Mouse (Mus musculus): ENCODE results near the gene Omp. TPM values are rescaled to one million over a fixed set of nuclear protein-coding genes. Genes with fewer than 3 reads are reported as not detected.

Gene Omp
- polyA plus RNA-seq, 1 experiment from 2014 or later = 0.70 TPM

DNA sequence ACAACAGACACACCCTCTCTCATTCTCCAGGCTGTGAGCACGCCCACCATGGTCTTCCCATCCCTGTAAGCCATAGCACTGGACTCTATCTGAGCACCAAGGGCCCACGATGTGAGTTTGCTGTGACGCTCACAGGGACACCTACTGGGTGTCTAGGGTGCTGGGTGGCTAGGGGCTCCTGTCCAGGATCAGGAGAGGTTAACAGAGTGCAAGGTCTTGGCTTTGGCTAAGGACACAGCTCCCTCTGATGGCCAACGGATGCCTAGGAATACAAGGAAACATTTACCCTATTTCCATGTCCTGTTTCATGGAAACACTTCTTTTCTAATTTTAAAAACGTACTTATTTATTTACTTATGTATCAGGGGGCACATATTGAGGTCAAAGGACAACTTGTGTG, 5.2 kb upstream of the Omp start:
- Histone ChIP-seq H3K27ac (ENCODE audit: low read depth, low read length) (no peak overlapping the region), H3K9me3 (ENCODE audit: control insufficient read depth, low read length) (no peaks in the 10 kb centered on the region), H3K4me3 (ENCODE audit: low read depth, low read length) (no peak overlapping the region), H3K4me2 (no peak overlapping the region), H3K36me3 (ENCODE audit: control insufficient read depth, insufficient read depth, low read length) (peaks cover 5% of the 10 kb centered on the region; the same call in 1 of the 2 replicates), H3K9ac (ENCODE audit: low read depth, low read length) (no peak overlapping the region), H3K4me1 (replicated peaks; ENCODE audit: control insufficient read depth, insufficient read depth, low read length) (peaks cover 32% of the 10 kb centered on the region), H3K27me3 (replicated peaks; ENCODE audit: control insufficient read depth, insufficient read depth, low read length) (no peaks in the 10 kb centered on the region)
- 50% methylated on average over 5 of the region's 5 CpGs for WGBS
- no peak for ATAC-seq (replicated peaks; ENCODE audit: low FRiP score)
- no peak for DNase-seq (ENCODE audit: low spot score)

DNA sequence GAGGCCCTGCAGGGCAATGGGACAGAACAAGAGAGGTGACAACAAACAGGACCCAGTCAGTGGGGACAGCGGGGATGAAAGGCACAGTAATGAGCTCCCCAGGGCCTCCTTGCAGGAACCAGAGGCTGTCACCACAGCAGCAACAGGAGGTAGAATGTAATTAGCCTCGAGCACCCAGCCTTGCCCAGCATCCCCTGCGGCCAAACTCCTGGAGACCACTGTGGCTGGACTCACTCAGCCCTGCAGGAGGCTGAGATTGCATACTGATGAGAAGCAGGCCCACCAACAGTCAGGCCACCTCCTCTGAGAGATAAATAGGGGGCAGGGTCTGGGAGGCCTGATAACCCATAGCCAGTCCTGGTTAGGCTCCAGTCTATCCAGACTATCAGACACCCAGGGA, 4.5 kb upstream of the Omp start:
- no peaks in the 10 kb centered on the region for H3K9me3 ChIP-seq (ENCODE audit: control insufficient read depth, low read length)
- H3K36me3 ChIP-seq (ENCODE audit: control insufficient read depth, insufficient read depth, low read length) = peaks cover 5% of the 10 kb centered on the region; the same call in 1 of the 2 replicates
- ATAC-seq (replicated peaks; ENCODE audit: low FRiP score) (peak; percentile 39), DNase-seq (ENCODE audit: low spot score) (no peak)
- no peaks in the 10 kb centered on the region for H3K27me3 ChIP-seq (replicated peaks; ENCODE audit: control insufficient read depth, insufficient read depth, low read length)
- H3K4me1 ChIP-seq (replicated peaks; ENCODE audit: control insufficient read depth, insufficient read depth, low read length) = peaks cover 27% of the 10 kb centered on the region
- 33% methylated on average over 3 of the region's 3 CpGs for WGBS
- H3K4me2 ChIP-seq = no peak overlapping the region
- no peak overlapping the region for H3K9ac ChIP-seq (ENCODE audit: low read depth, low read length)
- H3K4me3 ChIP-seq (ENCODE audit: low read depth, low read length) = no peak overlapping the region
- peak overlapping the region; percentile 13; the same call in 1 of the 2 replicates for H3K27ac ChIP-seq (ENCODE audit: low read depth, low read length)

DNA sequence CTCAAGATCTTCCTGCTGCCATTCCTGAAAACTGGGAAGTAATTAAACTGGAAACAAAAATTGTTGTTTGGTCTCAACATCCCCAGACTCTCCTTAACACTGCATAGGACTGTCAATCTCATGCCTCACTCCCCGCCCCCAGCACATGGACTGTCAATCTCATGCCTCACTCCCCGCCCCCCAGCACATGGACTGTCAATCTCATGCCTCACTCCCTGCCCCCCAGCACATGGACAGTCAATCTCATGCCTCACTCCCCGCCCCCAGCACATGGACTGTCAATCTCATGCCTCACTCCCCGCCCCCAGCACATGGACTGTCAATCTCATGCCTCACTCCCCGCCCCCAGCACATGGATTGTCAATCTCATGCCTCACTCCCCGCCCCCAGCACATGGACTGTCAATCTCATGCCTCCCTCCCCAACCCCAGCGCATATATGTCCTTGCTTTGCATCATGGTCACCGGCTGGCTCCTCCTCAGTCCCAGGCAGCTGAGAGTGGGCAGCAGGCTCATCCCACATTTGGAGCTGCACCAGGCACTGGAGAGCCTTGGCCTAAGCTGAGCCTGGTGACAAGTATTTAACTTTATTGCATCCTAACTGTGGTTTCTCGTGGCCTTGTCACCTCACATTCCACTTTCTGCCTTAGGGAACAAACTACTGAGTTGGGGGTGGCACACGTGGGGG, 3.6 kb upstream of the Omp start:
- no peak overlapping the region for H3K4me3 ChIP-seq (ENCODE audit: low read depth, low read length)
- H3K9ac ChIP-seq (ENCODE audit: low read depth, low read length) = no peak overlapping the region
- H3K36me3 ChIP-seq (ENCODE audit: control insufficient read depth, insufficient read depth, low read length) = peaks cover 5% of the 10 kb centered on the region; the same call in 1 of the 2 replicates
- DNase-seq (ENCODE audit: low spot score) = no peak
- no peak overlapping the region for H3K27ac ChIP-seq (ENCODE audit: low read depth, low read length)
- no peak overlapping the region for H3K4me2 ChIP-seq
- H3K4me1 ChIP-seq (replicated peaks; ENCODE audit: control insufficient read depth, insufficient read depth, low read length) = peaks cover 27% of the 10 kb centered on the region
- no peak for ATAC-seq (replicated peaks; ENCODE audit: low FRiP score)
- WGBS = 72% methylated on average over 10 of the region's 10 CpGs
- no peaks in the 10 kb centered on the region for H3K27me3 ChIP-seq (replicated peaks; ENCODE audit: control insufficient read depth, insufficient read depth, low read length)
- no peaks in the 10 kb centered on the region for H3K9me3 ChIP-seq (ENCODE audit: control insufficient read depth, low read length)

DNA sequence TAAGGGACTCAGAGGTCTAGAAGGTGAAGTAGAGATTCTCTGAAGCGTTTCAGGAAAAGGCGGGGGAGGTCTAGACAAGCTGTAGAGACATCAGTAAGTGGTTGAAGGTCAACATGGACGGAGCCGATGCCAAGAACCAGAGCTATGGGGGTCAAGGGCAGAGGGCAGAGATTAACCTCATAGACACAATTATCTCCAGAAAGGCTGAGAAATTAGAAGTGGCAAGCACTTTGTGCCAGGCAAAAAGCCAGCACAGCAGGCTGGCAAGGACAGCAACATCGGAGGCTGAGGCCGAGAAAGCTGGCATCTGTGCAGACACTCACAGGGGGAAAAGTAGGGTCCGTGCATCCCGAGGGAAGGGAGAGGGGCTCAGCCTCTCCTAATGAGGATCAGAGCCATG, 2.5 kb upstream of the Omp start:
- Histone ChIP-seq H3K4me3 (ENCODE audit: low read depth, low read length) (no peak overlapping the region), H3K9me3 (ENCODE audit: control insufficient read depth, low read length) (no peaks in the 10 kb centered on the region), H3K27me3 (replicated peaks; ENCODE audit: control insufficient read depth, insufficient read depth, low read length) (no peaks in the 10 kb centered on the region), H3K36me3 (ENCODE audit: control insufficient read depth, insufficient read depth, low read length) (peaks cover 5% of the 10 kb centered on the region; the same call in 1 of the 2 replicates), H3K4me2 (no peak overlapping the region), H3K4me1 (replicated peaks; ENCODE audit: control insufficient read depth, insufficient read depth, low read length) (peaks cover 27% of the 10 kb centered on the region), H3K9ac (ENCODE audit: low read depth, low read length) (no peak overlapping the region), H3K27ac (ENCODE audit: low read depth, low read length) (no peak overlapping the region)
- DNase-seq (ENCODE audit: low spot score) (no peak), ATAC-seq (replicated peaks; ENCODE audit: low FRiP score) (no peak)
- WGBS = 71% methylated on average over 8 of the region's 8 CpGs

DNA sequence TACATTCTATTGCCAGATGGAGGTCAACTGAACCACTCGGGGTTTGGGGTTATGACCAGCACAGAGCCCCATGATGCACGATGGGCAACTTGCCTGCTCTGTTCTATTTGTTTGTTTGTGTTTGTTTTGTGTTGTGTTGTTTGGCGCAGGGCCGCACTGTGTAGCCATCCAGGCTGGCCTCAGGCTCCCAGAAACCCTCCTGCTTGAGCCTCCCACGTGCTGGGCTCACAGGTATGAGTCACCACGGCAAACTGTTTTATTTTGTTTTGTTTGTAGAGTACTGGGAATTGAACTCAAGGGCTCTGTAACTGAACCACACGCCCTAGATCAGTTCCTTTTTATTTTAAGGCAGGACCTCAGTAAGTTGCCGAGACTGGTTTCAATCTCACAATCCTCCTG, 1.1 kb upstream of the Omp start:
- 80% methylated on average over 8 of the region's 8 CpGs for WGBS
- Histone ChIP-seq H3K27me3 (replicated peaks; ENCODE audit: control insufficient read depth, insufficient read depth, low read length) (no peaks in the 10 kb centered on the region), H3K9ac (ENCODE audit: low read depth, low read length) (no peak overlapping the region), H3K4me1 (replicated peaks; ENCODE audit: control insufficient read depth, insufficient read depth, low read length) (peaks cover 22% of the 10 kb centered on the region), H3K27ac (ENCODE audit: low read depth, low read length) (no peak overlapping the region), H3K4me3 (ENCODE audit: low read depth, low read length) (no peak overlapping the region), H3K36me3 (ENCODE audit: control insufficient read depth, insufficient read depth, low read length) (peaks cover 5% of the 10 kb centered on the region; the same call in 1 of the 2 replicates), H3K4me2 (no peak overlapping the region), H3K9me3 (ENCODE audit: control insufficient read depth, low read length) (no peaks in the 10 kb centered on the region)
- ATAC-seq (replicated peaks; ENCODE audit: low FRiP score) (no peak), DNase-seq (ENCODE audit: low spot score) (no peak)

GRCm38 (mm10) chr7:98145842-98146446, 642 bp upstream of the Omp start:
- no peak overlapping the region for H3K4me2 ChIP-seq
- no peaks in the 10 kb centered on the region for H3K27me3 ChIP-seq (replicated peaks; ENCODE audit: control insufficient read depth, insufficient read depth, low read length)
- peaks cover 5% of the 10 kb centered on the region; the same call in 1 of the 2 replicates for H3K36me3 ChIP-seq (ENCODE audit: control insufficient read depth, insufficient read depth, low read length)
- DNase-seq (ENCODE audit: low spot score) (no peak), ATAC-seq (replicated peaks; ENCODE audit: low FRiP score) (no peak)
- no peak overlapping the region for H3K9ac ChIP-seq (ENCODE audit: low read depth, low read length)
- H3K9me3 ChIP-seq (ENCODE audit: control insufficient read depth, low read length) = no peaks in the 10 kb centered on the region
- peaks cover 22% of the 10 kb centered on the region for H3K4me1 ChIP-seq (replicated peaks; ENCODE audit: control insufficient read depth, insufficient read depth, low read length)
- no peak overlapping the region for H3K4me3 ChIP-seq (ENCODE audit: low read depth, low read length)
- WGBS = 83% methylated on average over 12 of the region's 12 CpGs
- H3K27ac ChIP-seq (ENCODE audit: low read depth, low read length) = no peak overlapping the region

GRCm38 (mm10) chr7:98142648-98143047, 2.7 kb downstream of the Omp start:
- Histone ChIP-seq H3K4me1 (replicated peaks; ENCODE audit: control insufficient read depth, insufficient read depth, low read length) (peaks cover 19% of the 10 kb centered on the region), H3K9me3 (ENCODE audit: control insufficient read depth, low read length) (no peaks in the 10 kb centered on the region), H3K27ac (ENCODE audit: low read depth, low read length) (no peak overlapping the region), H3K4me3 (ENCODE audit: low read depth, low read length) (no peak overlapping the region), H3K4me2 (no peak overlapping the region), H3K36me3 (ENCODE audit: control insufficient read depth, insufficient read depth, low read length) (no peaks in the 10 kb centered on the region; the same call in 1 of the 2 replicates), H3K9ac (ENCODE audit: low read depth, low read length) (no peak overlapping the region), H3K27me3 (replicated peaks; ENCODE audit: control insufficient read depth, insufficient read depth, low read length) (no peaks in the 10 kb centered on the region)
- DNase-seq (ENCODE audit: low spot score) (no peak), ATAC-seq (replicated peaks; ENCODE audit: low FRiP score) (no peak)
- WGBS = 76% methylated on average over 3 of the region's 3 CpGs

DNA sequence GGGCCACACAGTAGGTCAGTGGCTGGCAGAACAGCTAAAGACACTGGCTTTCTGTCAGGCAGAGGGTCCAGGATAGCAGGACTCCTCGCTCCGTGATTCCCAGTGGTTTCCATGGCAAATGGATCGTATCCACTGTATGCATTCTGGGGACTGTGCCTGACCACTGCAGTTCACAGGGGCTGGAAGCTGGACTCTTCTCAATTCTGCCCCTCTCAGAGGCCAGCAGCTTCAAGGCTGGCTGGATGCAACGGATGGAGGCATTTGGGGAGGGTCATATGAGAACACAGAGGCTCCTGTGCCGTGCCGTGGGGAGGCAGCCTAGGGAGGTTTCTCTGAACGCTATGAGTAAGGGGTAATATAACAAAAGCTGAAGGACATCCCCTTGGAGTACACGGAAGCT, 3.1 kb downstream of the Omp start:
- H3K9me3 ChIP-seq (ENCODE audit: control insufficient read depth, low read length) = no peaks in the 10 kb centered on the region
- ATAC-seq (replicated peaks; ENCODE audit: low FRiP score) (no peak), DNase-seq (ENCODE audit: low spot score) (no peak)
- no peak overlapping the region for H3K4me3 ChIP-seq (ENCODE audit: low read depth, low read length)
- no peak overlapping the region for H3K27ac ChIP-seq (ENCODE audit: low read depth, low read length)
- no peaks in the 10 kb centered on the region; the same call in 1 of the 2 replicates for H3K36me3 ChIP-seq (ENCODE audit: control insufficient read depth, insufficient read depth, low read length)
- no peaks in the 10 kb centered on the region for H3K27me3 ChIP-seq (replicated peaks; ENCODE audit: control insufficient read depth, insufficient read depth, low read length)
- H3K4me2 ChIP-seq = no peak overlapping the region
- peaks cover 18% of the 10 kb centered on the region for H3K4me1 ChIP-seq (replicated peaks; ENCODE audit: control insufficient read depth, insufficient read depth, low read length)
- WGBS = 83% methylated on average over 8 of the region's 8 CpGs
- H3K9ac ChIP-seq (ENCODE audit: low read depth, low read length) = no peak overlapping the region

DNA sequence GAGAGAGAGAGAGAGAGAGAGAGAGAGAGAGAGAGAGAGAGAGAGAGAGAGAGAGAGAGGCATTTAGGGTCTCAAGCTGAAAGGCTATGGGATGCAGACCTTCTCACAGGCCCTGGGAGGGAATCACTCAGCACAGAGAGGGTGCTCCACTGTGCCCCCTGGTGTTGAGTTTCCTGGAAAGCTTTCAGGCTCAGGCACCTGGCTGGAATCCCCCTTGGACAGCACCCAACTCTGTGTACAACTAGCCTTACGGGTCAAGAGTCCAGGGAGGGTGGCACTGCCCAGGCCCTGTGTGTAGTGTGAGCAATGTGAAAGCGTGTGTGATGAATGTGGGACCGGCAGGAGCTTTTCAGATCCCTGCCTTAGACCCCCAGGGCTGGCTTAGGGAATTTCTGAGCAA, 4.1 kb downstream of the Omp start:
- Histone ChIP-seq H3K9ac (ENCODE audit: low read depth, low read length) (no peak overlapping the region), H3K36me3 (ENCODE audit: control insufficient read depth, insufficient read depth, low read length) (no peaks in the 10 kb centered on the region; the same call in 1 of the 2 replicates), H3K4me1 (replicated peaks; ENCODE audit: control insufficient read depth, insufficient read depth, low read length) (peaks cover 18% of the 10 kb centered on the region), H3K9me3 (ENCODE audit: control insufficient read depth, low read length) (no peaks in the 10 kb centered on the region), H3K4me3 (ENCODE audit: low read depth, low read length) (no peak overlapping the region), H3K27ac (ENCODE audit: low read depth, low read length) (no peak overlapping the region), H3K27me3 (replicated peaks; ENCODE audit: control insufficient read depth, insufficient read depth, low read length) (no peaks in the 10 kb centered on the region), H3K4me2 (no peak overlapping the region)
- ATAC-seq (replicated peaks; ENCODE audit: low FRiP score) (peak; percentile 48; the same call in 1 of the 2 replicates), DNase-seq (ENCODE audit: low spot score) (no peak)
- WGBS = 68% methylated on average over 3 of the region's 3 CpGs
